Mouse (Mus musculus): ENCODE data around the gene Dapk2.

Gene Dapk2

DNA sequence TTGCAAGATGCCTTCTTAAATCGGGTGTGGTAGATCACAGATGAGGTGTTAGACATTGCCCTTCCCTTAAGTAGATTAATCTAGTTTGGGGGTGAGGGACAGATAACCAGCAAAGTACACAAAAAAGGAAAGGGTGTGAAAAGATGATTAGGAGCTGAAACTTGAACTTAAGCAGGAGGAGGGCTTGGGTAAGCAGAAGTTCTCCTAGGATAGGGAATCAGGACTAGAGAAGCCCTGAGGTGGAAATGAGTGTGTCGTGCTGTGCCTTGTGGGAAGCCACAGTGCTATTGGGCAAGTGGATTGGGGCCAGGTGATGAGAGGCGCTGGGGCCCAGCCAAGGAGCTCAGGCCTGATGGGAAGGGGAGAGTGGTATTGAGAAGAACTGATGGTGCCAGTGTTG is 36.0 kb downstream of the Dapk2 start:
- no peak for DNase-seq

DNA sequence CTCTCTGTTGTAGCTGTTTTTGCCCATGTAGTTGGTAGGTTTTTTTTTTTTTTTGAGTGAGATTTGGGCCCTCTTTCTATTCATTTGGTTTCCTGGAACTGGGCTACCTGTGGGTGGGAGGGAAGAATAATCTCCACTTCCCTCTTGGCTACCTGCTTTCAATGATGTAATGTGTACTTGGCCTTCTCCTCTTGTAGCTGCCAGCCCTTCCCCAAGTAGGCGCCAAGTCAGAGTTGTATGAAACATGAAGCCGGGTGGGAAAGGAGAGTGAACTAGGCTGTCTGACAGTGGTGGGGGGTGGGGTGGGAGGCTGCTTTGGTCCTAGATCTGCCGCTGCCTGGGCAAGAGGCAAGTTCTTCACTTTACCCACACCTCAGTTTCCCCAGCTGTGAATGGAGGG is 38.5 kb downstream of the Dapk2 start:
- no peak for DNase-seq

DNA sequence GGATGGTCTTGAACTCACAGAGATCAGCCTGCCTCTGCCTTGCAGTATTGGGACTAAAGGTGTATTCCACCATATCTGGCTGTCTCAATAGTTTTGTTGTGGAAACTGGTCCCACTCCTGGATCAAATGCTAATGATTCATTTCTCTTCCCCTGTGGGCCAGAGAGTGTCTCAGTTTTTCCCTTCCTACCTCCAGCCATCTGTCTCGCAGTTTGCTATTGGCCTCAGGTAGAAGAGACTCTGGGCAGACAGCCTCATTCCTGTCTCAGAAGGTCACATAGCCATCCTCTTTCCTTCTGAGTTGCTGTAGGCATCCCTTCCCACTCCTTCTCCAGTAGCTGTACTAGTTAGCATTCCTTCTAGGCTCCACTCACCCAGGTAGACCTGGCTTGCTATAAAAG is 40.5 kb downstream of the Dapk2 start:
- DNase-seq: peak; percentile 37

DNA sequence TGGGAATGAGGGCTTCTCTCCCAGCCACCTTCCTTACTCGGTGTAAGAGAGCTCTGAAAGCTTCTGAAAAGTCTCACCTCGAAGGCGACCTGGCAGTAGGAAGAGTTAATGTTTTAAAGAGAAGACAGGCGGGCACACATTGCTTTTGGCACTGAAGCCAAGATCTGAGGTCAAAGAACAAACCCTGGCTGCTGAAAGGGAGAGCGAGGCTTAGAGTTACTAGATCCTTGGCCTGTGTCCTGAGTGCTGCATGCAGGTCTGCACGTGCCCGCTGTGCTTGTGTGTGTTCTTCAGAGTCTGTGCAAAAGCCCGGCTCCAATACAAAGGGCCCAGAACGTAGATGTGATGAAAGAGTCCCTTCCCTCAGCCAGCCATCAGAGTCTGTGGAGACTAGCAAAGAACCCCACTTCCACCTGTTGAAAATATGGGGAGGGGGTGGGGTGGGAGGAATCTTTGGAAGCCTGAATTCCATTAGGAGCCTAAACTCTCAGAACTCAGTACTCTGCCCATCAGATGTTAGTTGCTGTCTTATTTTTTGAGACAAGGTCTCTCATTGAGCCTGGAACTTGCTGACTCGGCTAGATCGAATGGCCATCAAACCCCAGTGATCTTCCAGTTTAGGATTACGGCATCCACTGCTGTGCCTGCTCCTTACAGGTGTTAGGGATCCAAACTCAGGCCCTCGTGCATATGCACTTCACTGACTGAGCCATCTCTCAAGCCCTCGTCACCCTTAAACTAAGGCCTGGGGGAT is 41.8 kb downstream of the Dapk2 start:
- no peak for DNase-seq

DNA sequence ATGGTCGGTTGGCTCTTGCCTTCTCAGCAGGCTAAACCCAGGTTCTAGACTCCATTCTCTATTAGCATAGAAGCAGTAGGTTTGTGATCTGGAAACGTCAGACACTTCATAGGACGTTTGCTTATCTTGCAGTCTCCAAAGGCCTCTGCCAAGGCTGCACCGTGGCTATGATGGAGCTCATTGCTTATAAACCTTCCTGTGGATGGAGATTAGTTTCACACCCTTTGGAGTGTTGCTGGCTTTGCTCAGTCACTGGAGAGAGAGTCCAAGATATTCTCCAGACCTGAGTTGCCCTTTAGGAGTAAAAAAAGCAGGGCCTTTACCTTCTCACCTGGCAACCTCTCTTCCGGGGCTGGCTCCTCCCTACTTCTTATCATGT is 42.4 kb downstream of the Dapk2 start:
- no peak for DNase-seq

DNA sequence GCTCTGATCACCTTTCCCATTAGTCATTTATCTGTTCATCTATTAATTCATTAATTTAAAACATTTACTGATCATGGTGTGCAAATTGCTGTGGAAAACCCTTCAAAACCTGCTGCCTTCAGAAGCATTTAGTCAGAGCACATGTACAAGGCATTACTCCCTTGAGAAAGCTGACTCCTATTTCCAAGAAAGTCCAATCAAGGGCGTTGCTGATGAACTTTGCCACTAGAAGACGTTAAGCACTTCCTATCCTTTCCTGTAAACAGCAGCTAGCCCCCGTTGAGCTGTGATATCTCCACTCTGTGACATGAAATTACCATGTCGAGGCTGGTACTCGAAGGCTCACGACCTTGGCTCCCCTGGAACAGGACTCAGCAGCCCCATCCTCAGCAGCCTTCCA is 43.6 kb downstream of the Dapk2 start:
- DNase-seq: no peak

DNA sequence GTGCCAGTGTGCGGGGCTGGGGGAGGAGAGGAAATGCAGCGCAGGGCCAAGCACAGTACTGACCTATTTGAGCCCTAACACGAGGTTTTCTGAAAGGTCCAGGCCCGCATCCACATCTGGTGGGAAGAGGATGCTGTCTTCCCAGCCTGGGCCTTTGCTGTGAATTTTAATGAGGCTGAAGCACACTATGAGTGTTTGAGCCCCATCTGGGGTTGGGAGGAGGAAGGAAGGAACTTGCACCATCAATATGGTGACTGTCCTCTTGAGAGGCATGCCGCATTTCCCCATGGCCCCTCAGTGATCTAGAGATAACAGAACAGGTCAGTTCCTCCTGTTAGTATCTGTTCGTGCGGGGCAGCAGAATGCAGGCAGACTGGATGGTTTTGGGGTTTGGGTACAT is 44.4 kb downstream of the Dapk2 start:
- no peak for DNase-seq

DNA sequence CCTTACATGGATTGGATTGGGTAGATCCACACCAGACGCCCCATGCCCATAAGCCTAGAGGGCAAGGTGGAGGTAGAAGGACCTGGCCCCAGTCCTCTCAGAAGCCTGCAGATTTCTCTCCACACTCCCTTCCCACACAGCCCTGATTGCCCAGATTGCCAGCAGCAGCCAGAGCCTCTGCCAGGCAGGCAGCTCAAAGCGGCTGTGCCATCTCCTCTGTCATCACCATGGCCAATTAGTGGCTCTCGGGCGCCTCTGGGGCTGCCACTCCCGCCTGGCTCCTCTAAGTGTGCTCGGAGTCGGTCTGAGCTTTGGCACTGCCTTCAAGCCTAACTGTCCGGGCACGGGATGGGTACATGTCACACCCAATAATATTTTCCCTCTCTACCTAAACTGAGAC is 47.7 kb downstream of the Dapk2 start:
- no peak for DNase-seq

DNA sequence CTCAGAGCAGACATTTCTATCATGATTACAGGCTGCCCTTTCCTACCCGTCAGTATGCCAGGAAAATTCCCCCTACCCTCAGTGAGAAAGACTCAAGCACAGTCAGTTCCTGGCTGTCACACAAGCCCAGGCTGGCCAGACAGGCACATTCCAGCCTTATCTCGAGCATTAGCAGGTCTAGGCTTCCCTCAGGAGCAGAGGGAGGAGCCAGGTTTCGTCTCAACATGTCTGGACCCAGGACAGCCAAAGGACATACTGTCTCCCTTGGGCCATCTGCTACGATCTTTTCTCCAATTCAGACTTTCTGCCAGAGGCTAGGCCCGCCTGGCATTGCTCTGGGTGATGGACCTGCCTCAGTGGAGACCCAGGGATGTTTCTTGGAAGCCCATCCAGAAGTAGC is 48.8 kb downstream of the Dapk2 start:
- peak; percentile 65 for DNase-seq

DNA sequence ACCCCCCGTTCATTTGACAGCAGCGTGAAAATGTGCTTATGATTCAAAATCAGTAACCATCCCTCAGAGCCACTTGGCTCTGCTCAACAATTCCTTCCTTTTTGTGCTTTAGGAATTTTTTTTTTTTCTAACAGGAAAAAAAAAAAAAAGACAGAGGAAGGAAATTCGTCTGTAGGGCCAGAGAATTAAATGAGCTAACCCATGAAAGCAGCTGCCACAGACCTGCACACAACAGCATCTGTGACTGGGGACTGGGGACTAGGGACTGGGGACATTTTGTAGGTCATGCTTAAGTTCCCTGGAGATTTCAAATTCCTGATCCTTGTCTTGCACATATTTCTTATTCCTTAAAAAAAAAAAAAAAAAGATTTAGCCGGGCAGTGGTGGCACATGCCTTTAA is 53.4 kb downstream of the Dapk2 start:
- DNase-seq: no peak

DNA sequence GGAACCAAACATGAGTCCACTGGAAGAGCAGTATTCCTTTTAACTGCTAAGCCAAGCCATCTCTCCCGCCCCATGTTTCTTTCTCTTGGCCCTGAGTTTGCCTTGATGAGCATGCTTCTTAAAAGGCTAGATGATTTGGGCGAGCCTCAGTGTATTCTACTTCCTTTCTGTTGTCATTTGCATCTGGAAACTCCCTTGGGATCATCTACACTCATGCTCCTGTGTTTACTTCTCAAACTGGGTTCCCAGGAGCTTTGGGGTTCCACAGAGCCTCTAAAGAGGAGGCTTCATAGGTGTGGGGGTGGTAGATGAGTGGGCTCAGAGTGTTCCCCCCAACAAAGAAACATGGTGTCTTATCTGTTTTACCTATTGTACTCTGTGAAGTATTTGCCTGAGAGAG is 54.1 kb downstream of the Dapk2 start:
- no peak for DNase-seq

DNA sequence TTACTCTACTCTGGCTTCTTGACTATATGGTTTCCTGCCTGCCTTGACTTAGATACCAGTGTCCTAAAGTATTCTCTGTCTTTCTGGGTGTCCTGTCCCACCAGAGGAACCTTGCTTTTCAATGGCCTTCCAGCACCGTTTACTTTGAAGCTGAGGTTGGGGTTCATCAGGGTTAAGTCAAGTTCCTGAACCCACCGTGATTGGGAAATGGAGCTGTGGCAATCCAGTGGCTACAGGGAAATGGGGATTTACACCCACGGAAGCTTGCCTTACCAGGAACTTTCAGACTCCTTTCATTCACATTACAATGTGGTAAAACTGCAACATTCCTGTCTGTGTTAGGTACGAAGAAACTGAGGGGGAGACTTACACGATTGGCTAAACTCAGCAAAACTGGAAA is 54.8 kb downstream of the Dapk2 start:
- DNase-seq: no peak

DNA sequence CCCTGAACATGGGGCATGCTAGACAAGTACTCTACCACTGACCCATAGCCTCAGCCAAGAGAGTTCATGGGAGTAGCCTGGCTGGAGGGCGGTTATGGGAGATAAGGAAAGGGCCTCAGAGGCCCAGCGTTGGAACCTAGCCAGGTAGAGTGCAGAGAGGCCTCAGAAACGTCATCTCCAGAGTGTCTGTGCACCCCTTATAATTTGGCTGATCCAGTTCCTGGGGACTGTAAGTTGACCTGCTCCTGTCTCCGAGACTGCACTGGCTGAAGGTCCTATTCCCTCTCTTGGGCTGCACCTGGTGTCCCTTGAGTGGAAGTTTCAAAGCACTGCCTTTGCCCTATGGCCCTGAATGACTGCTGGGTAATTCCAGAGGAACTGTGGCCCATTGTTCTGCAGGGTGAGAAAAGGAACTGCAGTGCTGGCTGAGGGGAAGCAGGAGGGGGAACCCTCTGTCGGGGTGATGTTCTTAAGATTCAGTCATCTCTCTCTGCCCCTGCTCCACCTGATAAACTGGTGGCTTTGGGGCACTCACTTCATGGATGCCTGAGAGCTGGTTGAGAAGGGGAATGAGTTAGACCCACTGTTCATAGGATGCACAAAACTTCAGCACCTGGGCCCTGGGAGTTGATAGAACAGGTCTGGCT is 55.5 kb downstream of the Dapk2 start:
- DNase-seq: no peak

DNA sequence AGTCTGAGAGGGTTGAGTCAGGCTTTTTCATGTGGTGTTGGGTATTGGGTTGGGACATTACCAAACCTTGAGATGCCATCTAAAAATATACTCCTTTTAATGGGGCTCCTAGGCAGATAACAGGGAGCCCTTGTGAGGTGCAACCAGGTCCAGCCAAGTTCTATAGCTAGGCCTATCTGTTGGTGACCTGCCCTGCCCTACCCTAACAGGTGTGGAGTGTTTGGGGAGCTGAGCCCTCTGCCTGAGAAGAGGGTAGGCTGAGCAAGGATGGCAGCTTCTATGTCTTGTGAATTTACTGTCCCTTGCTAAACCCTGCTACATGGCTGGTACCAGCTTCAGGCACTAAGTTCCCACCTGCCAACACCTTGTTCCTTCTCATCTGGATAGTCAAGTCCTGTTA is 57.5 kb downstream of the Dapk2 start:
- DNase-seq: no peak

DNA sequence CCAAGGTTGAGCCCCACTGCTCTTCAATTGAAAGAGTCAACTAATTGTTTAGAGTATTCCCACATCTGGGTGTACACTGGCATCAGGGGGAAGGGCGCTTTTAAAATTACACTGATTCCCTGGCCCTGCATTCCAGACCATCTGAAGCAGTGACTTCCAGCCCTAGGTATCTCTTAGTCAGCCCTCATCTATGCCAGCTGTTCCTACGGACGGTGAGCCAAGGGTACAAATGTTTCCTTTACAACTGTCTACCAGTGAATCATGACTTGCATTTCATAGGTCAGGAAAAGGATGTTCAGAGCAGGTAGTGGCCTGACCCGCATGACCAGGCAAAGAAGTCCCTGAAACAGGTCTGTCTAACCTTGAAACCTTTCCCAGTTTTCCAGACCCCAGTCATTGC is 59.9 kb downstream of the Dapk2 start:
- no peak for DNase-seq

DNA sequence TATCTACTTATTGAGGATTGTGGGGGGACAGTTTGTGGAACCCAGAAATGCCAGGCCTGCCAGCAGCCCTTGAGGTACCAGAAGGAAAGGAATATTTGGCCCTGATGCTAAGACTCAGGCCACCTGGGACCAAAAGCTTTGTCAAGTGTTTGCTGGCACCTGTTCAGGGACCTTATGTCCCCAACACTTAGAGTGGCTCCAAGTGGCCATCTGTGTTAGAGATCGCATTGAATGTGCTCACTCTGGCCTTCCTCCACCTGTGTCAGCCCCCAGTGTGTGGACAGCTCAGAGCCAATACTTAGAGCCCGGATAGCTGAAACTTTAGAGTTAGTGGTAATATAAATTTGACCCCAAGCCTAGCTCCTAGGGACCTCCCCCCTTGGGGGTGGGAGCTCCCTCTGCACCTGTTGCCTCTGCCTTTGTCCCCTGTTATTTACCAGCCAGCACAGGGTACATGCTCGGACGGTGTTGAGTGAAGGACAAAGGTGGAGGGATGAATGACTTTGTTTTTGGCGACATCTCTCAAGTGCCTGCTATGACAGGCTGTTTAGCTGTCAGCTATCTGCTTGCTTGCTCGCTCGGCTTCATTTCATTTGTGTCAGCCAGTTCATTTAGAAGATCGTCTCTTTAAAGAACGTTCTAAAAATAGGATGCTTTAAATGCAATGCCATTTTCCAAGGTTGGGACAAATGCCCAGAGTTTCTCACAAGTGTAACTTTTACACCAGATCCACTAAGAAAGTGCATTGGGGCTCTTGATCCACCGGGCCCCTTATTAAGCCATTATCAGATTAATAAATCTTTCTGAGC is 61.1 kb downstream of the Dapk2 start:
- DNase-seq: peak; percentile 75

DNA sequence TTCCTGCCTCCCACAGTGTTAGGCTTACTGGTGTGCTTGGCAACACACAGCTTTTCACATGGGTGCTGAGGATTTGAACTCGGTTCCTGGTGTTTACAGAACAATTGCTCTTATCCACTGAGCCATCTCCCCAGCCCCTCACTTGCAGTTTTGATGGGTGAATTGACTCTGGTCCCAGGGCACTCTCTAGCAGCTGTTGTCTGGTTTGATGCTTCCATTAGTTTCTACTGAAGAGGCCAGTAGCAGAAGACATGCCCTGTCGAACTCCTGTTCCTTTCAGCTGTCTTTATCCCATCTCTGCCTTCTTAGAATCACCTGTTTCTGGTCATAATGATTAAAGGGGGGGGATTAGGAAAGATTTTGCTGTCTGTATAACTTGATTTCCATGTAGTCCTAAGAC is 65.8 kb downstream of the Dapk2 start:
- DNase-seq: no peak

DNA sequence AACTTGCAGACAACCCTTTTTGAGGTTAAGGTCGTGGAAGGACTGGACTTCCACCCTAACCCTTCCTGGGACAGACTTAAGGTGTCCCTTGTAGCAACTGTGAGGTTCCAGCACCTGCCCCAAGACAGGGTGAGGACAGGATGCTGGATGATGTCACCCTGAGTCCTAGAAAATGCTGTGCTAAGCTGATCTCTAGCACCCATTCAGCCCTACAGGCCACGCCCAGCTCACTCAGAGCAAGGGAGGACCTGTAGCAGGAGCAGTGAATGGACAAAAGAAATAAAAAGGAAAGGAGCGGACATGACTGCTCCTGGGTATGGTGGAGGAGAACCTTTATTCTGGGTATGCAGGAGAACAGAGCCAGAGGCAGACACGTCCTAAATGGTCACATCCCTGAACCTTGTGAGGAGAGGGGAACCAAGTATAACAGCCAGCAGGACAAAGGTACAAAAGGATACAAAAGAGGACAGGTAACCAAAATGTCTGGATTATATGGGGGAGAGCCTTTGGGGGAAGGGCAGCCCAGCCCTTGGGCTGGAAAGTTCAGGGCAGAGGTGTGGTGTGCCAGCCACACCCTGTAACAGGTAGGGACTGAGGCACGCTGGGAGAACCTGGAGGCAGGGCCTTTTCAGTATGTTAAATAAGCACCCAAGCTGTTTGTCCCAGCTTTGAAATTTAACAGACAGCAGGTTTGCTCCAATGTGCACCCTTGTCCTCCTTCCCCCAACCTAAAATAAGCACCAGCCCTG is 67.9 kb downstream of the Dapk2 start:
- no peak for DNase-seq

DNA sequence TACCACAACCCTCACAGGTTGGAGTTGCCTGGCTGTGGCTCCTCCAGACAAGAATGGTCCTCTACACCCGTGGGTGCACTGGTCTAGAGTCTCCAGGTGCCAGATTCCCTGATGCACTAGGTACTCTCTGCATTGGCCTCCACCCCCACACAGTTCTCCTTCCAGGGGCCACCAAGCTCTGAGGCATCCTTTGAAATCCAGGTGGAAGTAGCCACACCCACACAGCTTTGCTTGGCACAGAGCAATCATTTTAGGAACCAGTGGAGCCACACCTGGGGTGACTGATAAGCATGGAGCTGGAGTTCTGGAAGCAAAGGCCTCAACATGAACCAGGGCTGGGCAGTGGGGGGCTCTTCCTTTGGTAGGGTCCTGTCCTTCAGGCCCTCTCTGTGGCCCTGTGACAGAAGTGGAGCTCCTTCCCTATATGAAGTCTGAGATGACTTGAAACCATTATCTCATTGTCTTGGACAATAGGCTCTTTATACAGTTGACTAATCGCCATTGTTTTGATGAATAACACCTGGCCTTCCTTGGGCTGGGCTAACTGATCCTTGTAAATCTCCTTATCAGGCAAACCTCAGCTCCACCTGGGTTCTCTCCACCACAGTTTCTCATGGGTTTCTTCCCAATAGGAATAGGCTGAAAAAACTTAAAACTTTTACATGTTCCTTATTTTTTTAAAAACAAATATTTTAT is 70.6 kb downstream of the Dapk2 start:
- DNase-seq: no peak

DNA sequence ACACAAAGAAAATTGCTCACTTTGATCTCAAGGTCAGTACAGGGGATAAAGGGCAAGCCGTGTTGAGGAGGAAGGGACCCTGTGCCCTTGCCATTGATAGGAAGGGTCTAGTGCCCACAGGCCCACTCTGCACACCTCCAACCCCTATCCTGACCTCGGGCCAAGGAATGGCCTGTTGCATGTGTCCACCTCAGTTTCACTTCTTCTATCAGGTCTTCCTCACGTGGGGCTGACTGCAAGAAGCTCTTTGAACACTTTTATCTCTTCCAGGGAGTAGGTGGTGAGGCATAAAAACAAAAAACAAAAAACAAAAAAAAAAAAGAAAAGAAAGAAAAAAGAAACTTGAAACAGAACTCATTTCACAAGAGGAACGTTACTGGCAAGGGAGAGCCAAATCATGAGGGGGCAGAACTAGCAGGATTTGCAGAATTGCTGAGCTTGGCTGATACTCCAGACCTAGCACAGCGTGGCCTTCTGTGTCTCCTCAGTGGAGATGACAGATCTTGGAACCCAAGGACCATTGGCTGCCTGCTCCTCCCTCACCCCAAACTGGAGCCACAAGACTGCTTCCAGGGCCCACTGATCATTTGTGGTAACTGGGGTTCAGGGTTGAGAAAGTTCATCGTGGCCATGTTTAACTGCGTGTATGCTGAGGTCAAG is 73.9 kb downstream of the Dapk2 start:
- DNase-seq: no peak

DNA sequence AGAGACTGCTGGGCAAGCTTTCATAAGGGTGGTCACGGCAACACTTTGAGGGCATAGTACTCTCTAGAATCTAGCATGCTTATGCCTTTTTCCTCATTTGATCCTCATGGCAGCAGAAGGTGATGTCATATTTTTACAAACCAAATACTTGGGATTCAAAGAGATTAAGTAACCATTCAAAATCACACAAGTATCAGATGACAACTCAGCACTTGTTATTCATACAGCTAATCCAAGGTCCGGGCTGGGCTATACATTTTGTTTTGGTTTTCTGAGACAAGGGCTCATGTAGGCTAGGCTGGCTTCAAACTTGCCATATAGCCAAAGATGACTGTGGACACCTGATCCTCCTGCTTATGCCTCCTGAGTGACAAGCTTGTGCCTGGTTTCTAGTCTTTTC is 78.6 kb downstream of the Dapk2 start:
- DNase-seq: no peak

DNA sequence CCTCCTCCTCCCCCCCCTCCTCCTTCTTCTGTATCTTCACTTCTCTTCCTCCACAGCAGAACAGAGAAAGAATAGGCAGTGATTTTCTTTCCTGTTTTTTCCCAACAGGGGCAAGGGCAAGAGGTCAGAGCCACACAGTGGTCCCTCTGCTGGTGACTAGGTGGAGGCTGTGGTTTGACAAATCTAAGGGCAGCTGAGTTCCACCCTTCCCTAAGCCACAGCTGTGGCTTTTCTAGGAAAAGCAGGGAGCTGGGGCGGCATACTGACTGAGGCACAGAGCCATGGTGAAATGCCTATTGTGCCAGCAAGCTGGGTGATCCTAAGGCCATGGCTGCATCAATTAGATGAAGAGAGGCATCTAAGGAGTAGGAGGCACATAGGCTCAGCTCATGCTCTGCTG is 79.7 kb downstream of the Dapk2 start:
- DNase-seq: no peak
